Mouse (Mus musculus): Measurements from ENCODE around the gene Arpc1b. TPM values are rescaled to one million over a fixed set of nuclear protein-coding genes. Genes with fewer than 3 reads are reported as not detected.

The Arpc1b gene
- polyA plus RNA-seq, 1 experiment from 2014 or later, result 214 TPM

GRCm38 (mm10) chr5:145114606-145115473, 825 bp downstream of the Arpc1b start:
- peak; percentile 27 for ATAC-seq (replicated peaks; ENCODE audit: insufficient number of reproducible peaks, insufficient read depth, low FRiP score, low read depth)
- Histone ChIP-seq H3K9me3 (replicated peaks) (no peaks in the 10 kb centered on the region), H3K4me3 (peak overlapping the region; percentile 87), H3K9ac (peak overlapping the region; percentile 87), H3K36me3 (peaks cover 6% of the 10 kb centered on the region; the same call in 1 of the 2 replicates), H3K27ac (peak overlapping the region; percentile 86), H3K27me3 (no peaks in the 10 kb centered on the region), H3K4me2 (peak overlapping the region; percentile 95), H3K4me1 (replicated peaks) (peaks cover 32% of the 10 kb centered on the region)
- 12% methylated on average over 40 of the region's 40 CpGs for WGBS

- Histone ChIP-seq H3K4me2 (peak overlapping the region; percentile 95), H3K36me3 (no peaks in the 10 kb centered on the region; the same call in 1 of the 2 replicates), H3K4me3 (peak overlapping the region; percentile 87), H3K27me3 (no peaks in the 10 kb centered on the region), H3K4me1 (replicated peaks) (peaks cover 39% of the 10 kb centered on the region), H3K27ac (peak overlapping the region; percentile 86), H3K9me3 (replicated peaks) (no peaks in the 10 kb centered on the region), H3K9ac (no peak overlapping the region)
- no peak for ATAC-seq (replicated peaks; ENCODE audit: insufficient number of reproducible peaks, insufficient read depth, low FRiP score, low read depth)
- 92% methylated on average over 5 of the region's 5 CpGs for WGBS
These were observed 1.7 kb downstream of the Arpc1b start for GRCm38 (mm10) chr5:145115736-145116135.

GRCm38 (mm10) chr5:145116316-145116715, 2.3 kb downstream of the Arpc1b start:
- no peaks in the 10 kb centered on the region for H3K9me3 ChIP-seq (replicated peaks)

GRCm38 (mm10) chr5:145116916-145117315, 2.9 kb downstream of the Arpc1b start:
- Histone ChIP-seq H3K27me3 (no peaks in the 10 kb centered on the region), H3K4me1 (replicated peaks) (peaks cover 51% of the 10 kb centered on the region), H3K9me3 (replicated peaks) (no peaks in the 10 kb centered on the region), H3K27ac (peak overlapping the region; percentile 86), H3K4me3 (peak overlapping the region; percentile 87), H3K4me2 (peak overlapping the region; percentile 95), H3K36me3 (peaks cover under 1% of the 10 kb centered on the region; the same call in 1 of the 2 replicates), H3K9ac (no peak overlapping the region)
- ATAC-seq (replicated peaks; ENCODE audit: insufficient number of reproducible peaks, insufficient read depth, low FRiP score, low read depth), result 0 out of 2 replicates have a peak, but pooled peaks have one; percentile 24
- 30% methylated on average over 10 of the region's 10 CpGs for WGBS

More at GRCm38 (mm10) chr5:145116316-145116715, 2.3 kb downstream of the Arpc1b start:
- no peaks in the 10 kb centered on the region for H3K27me3 ChIP-seq
- peaks cover 45% of the 10 kb centered on the region for H3K4me1 ChIP-seq (replicated peaks)
- peak overlapping the region; percentile 87 for H3K4me3 ChIP-seq
- H3K9ac ChIP-seq, result no peak overlapping the region
- ATAC-seq (replicated peaks; ENCODE audit: insufficient number of reproducible peaks, insufficient read depth, low FRiP score, low read depth), result peak; percentile 54
- H3K27ac ChIP-seq, result peak overlapping the region; percentile 86
- 35% methylated on average over 4 of the region's 4 CpGs for WGBS
- peak overlapping the region; percentile 95 for H3K4me2 ChIP-seq
- H3K36me3 ChIP-seq, result no peaks in the 10 kb centered on the region; the same call in 1 of the 2 replicates

GRCm38 (mm10) chr5:145118005-145118404, 4.0 kb downstream of the Arpc1b start:
- no peaks in the 10 kb centered on the region for H3K9me3 ChIP-seq (replicated peaks)
- H3K4me1 ChIP-seq (replicated peaks), result peaks cover 54% of the 10 kb centered on the region
- no peak for ATAC-seq (replicated peaks; ENCODE audit: insufficient number of reproducible peaks, insufficient read depth, low FRiP score, low read depth)
- no peak overlapping the region; the same call in 1 of the 2 replicates for H3K27ac ChIP-seq
- H3K27me3 ChIP-seq, result no peaks in the 10 kb centered on the region
- H3K9ac ChIP-seq, result no peak overlapping the region
- H3K36me3 ChIP-seq, result peaks cover 12% of the 10 kb centered on the region; the same call in 1 of the 2 replicates
- no peak overlapping the region for H3K4me3 ChIP-seq
- no peak overlapping the region for H3K4me2 ChIP-seq
- WGBS, result 61% methylated on average over 6 of the region's 6 CpGs

GRCm38 (mm10) chr5:145118461-145118860, 4.4 kb downstream of the Arpc1b start:
- Histone ChIP-seq H3K36me3 (peaks cover 16% of the 10 kb centered on the region; the same call in 1 of the 2 replicates), H3K9ac (no peak overlapping the region), H3K27ac (no peak overlapping the region), H3K4me2 (no peak overlapping the region), H3K27me3 (no peaks in the 10 kb centered on the region), H3K4me1 (replicated peaks) (peaks cover 54% of the 10 kb centered on the region), H3K9me3 (replicated peaks) (no peaks in the 10 kb centered on the region), H3K4me3 (no peak overlapping the region)
- ATAC-seq (replicated peaks; ENCODE audit: insufficient number of reproducible peaks, insufficient read depth, low FRiP score, low read depth), result no peak
- 85% methylated on average over 5 of the region's 5 CpGs for WGBS

- Histone ChIP-seq H3K4me2 (no peak overlapping the region), H3K27me3 (no peaks in the 10 kb centered on the region), H3K9ac (no peak overlapping the region), H3K4me1 (replicated peaks) (peaks cover 49% of the 10 kb centered on the region), H3K9me3 (replicated peaks) (no peaks in the 10 kb centered on the region), H3K36me3 (peaks cover 26% of the 10 kb centered on the region; the same call in 1 of the 2 replicates), H3K4me3 (no peak overlapping the region), H3K27ac (no peak overlapping the region)
- ATAC-seq (replicated peaks; ENCODE audit: insufficient number of reproducible peaks, insufficient read depth, low FRiP score, low read depth), result no peak
- 90% methylated on average over 2 of the region's 2 CpGs for WGBS
These were observed 5.4 kb downstream of the Arpc1b start for GRCm38 (mm10) chr5:145119385-145119784.

- 50% methylated on average over 7 of the region's 7 CpGs for WGBS
- Histone ChIP-seq H3K4me1 (replicated peaks) (peaks cover 41% of the 10 kb centered on the region), H3K27me3 (no peaks in the 10 kb centered on the region), H3K9ac (no peak overlapping the region), H3K36me3 (peaks cover 38% of the 10 kb centered on the region; the same call in 1 of the 2 replicates), H3K27ac (peak overlapping the region; percentile 38), H3K4me2 (no peak overlapping the region), H3K9me3 (replicated peaks) (no peaks in the 10 kb centered on the region), H3K4me3 (no peak overlapping the region)
- no peak for ATAC-seq (replicated peaks; ENCODE audit: insufficient number of reproducible peaks, insufficient read depth, low FRiP score, low read depth)
These were observed 6.9 kb downstream of the Arpc1b start for GRCm38 (mm10) chr5:145120921-145121320.

- Histone ChIP-seq H3K4me1 (replicated peaks) (peaks cover 22% of the 10 kb centered on the region), H3K4me2 (no peak overlapping the region), H3K27me3 (no peaks in the 10 kb centered on the region), H3K9ac (no peak overlapping the region), H3K9me3 (replicated peaks) (no peaks in the 10 kb centered on the region), H3K27ac (no peak overlapping the region), H3K36me3 (peaks cover 59% of the 10 kb centered on the region), H3K4me3 (no peak overlapping the region)
- 93% methylated on average over 19 of the region's 19 CpGs for WGBS
- ATAC-seq (replicated peaks; ENCODE audit: insufficient number of reproducible peaks, insufficient read depth, low FRiP score, low read depth), result no peak
These were observed 9.4 kb downstream of the Arpc1b start for GRCm38 (mm10) chr5:145123396-145123795.

GRCm38 (mm10) chr5:145126580-145126979, 12.6 kb downstream of the Arpc1b start:
- ATAC-seq (replicated peaks; ENCODE audit: insufficient number of reproducible peaks, insufficient read depth, low FRiP score, low read depth), result no peak
- Histone ChIP-seq H3K4me3 (no peak overlapping the region), H3K27me3 (no peaks in the 10 kb centered on the region), H3K36me3 (peaks cover 86% of the 10 kb centered on the region), H3K27ac (no peak overlapping the region), H3K9ac (no peak overlapping the region), H3K9me3 (replicated peaks) (no peaks in the 10 kb centered on the region), H3K4me2 (no peak overlapping the region), H3K4me1 (replicated peaks) (peaks cover 15% of the 10 kb centered on the region)
- 91% methylated on average over 9 of the region's 9 CpGs for WGBS

- 0 out of 2 replicates have a peak, but pooled peaks have one; percentile 36 for ATAC-seq (replicated peaks; ENCODE audit: insufficient number of reproducible peaks, insufficient read depth, low FRiP score, low read depth)
- Histone ChIP-seq H3K27ac (peak overlapping the region; percentile 24), H3K27me3 (no peaks in the 10 kb centered on the region), H3K9me3 (replicated peaks) (no peaks in the 10 kb centered on the region), H3K9ac (no peak overlapping the region), H3K4me2 (no peak overlapping the region), H3K4me3 (no peak overlapping the region), H3K36me3 (peaks cover 88% of the 10 kb centered on the region), H3K4me1 (replicated peaks) (0 out of 2 replicates have a peak, but pooled peaks cover 9% of the 10 kb centered on the region)
- WGBS, result 77% methylated on average over 4 of the region's 4 CpGs
These were observed 15.1 kb downstream of the Arpc1b start for GRCm38 (mm10) chr5:145129124-145129523.

Data from heart, embryonic 15.5 days (tissue).